Mouse (Mus musculus) layer of hippocampus, adult 2 months (tissue): Measurements from ENCODE around the gene Il17rc. TPM values are rescaled to one million over a fixed set of nuclear protein-coding genes. Genes with fewer than 3 reads are reported as not detected.

Experiments used
- DNase-seq, 2 experiments: peaks; one replicate each; pipeline ENCODE4 v3.0.0; 2022; ENCODE audit warnings: low spot score in 2 of 2
- H3K27ac ChIP-seq: fragments of 200-600 bp; 2 replicates; pipeline ENCODE4 v1.8.1; 2022
- H3K4me3 ChIP-seq: fragments of 200-600 bp; 2 replicates; pipeline ENCODE4 v1.8.1; 2022; ENCODE audit warnings: mild to moderate bottlenecking
- CTCF ChIP-seq: fragments of 200-600 bp; conservative IDR thresholded peaks from 2 replicates; pipeline ENCODE4 v1.8.1; 2022; ENCODE audit warnings: antibody characterized with exemption, mild to moderate bottlenecking, moderate library complexity
- microRNA-seq, 2 experiments: library from miRNA; unstranded; fragments of <30 nt; microRNA quantifications; one replicate each; pipeline ENCODE4 v1.2.0; 2021
- total RNA-seq, 2 experiments: library from RNA; stranded (reverse); gene quantifications; 2 replicates each; pipeline ENCODE4 v1.2.3; 2021

The Il17rc gene
- total RNA-seq, 2 experiments from 2014 or later: 4.7 to 6.3 TPM

DNA sequence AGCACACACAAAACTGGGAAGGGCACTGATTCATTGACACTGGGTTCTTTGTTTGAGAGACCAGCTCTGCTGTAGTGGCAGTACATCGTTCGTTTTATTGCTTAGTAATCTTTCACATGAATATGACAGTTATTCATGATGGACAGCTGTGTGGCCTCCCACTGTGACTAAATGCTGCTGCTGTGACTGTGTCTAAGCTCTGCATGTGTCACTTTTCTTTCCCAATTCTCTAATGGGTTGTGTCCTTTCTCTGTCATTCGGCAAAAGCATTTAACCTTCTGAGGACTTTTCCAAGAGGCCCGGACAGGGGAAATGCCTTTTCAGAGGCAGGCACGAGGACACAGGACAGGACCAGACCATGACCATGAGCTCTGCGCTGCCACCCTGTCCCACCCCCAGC, 42.7 kb downstream of the Il17rc start:
- Histone ChIP-seq H3K4me3 (no peak overlapping the region), H3K27ac (no peak overlapping the region)
- no peak for DNase-seq
- TF ChIP-seq CTCF: no peak

DNA sequence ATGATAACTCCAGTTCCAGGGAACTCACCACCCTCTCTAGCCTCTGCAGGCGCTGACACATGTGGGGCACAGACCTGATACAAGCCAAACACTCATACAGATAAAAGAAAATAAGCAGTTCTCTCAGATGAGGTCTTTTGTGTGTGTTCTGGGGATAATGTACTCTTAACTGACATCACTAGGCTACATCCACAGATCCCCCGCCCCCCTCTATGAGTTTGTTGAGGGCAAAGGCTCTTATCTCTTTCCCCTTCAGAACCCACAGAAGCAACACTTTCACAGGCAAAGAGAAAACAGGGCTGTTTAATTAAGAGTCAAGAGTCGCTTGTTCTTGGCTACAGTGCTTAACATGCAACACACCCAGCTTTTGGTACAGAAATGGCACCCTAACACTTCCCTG, 43.4 kb downstream of the Il17rc start:
- Histone ChIP-seq H3K4me3 (no peak overlapping the region), H3K27ac (no peak overlapping the region)
- DNase-seq: no peak
- no peak for TF ChIP-seq CTCF

DNA sequence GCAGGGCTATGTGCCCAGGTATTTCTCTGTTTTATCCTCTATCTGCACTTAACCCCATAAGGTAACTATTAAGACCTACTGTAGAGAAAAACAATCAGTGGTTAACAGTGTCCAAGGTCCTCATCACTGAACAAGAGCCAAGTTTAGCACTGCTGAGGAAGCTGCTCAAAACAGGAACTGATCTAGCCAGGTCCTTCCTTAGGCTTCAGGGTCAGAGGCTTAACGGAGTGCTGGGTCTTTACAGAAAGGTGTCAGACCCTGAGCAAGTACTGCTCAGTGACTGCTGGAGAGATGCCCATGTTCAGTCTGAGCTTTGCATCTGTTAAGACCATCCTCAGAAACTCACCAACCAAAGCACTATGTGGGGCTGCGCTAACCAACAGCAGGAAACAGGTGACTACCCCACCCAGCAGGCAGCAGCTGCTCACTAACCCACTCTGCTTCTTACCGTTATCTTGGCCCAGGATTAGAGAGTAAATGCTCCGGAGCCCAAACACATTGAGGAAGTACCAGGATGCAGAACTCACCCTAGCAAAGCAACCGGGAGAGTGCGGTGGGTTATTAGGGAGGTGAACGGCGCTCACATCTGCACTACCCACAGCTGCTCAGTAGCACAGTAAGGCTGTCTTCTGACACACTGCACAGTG, 46.3 kb downstream of the Il17rc start:
- no peak for DNase-seq
- Histone ChIP-seq H3K4me3 (no peak overlapping the region), H3K27ac (no peak overlapping the region)
- no peak for TF ChIP-seq CTCF

DNA sequence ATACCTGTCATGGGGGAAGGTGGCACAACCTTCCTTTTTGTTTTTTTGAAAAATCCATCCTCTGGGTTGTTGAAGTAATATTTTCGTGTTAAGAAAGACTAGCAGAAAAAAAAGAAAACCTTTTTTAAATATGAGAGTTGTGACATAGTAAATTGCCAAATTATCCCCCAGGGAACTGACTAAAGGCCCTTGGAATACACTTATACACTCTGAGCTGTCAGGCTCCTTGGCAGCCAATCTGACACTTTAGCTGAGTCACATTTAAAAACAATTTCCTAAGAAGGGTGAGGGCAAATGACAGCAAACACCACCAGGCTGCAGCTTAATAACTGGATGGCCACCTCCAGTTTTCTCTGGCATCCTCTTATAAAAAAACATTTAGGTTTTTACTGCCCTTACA, 51.1 kb downstream of the Il17rc start:
- H3K27ac ChIP-seq: no peak overlapping the region
- DNase-seq: no peak
- H3K4me3 ChIP-seq: no peak overlapping the region
- no peak for TF ChIP-seq CTCF

DNA sequence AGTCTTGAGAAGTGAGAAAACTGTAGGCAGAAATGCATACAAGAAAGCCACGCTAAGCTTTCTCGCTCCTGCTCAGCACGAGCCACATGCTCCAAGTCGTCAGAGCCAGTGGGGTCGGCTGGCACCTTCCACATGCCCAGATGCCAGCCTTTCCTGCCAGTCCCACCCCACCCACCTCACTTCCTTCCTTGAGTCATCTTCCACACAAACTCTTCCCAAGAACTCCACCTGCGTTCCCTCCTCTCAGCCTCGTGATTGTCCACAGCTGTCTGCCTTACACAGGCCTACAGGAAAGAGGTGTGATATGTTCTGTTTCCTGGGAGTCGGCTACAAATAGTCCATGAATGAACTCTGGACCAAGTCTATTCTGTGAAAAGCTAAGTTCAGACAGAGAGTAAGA, 52.2 kb downstream of the Il17rc start:
- DNase-seq: no peak
- no peak for TF ChIP-seq CTCF
- H3K4me3 ChIP-seq: no peak overlapping the region
- no peak overlapping the region for H3K27ac ChIP-seq

DNA sequence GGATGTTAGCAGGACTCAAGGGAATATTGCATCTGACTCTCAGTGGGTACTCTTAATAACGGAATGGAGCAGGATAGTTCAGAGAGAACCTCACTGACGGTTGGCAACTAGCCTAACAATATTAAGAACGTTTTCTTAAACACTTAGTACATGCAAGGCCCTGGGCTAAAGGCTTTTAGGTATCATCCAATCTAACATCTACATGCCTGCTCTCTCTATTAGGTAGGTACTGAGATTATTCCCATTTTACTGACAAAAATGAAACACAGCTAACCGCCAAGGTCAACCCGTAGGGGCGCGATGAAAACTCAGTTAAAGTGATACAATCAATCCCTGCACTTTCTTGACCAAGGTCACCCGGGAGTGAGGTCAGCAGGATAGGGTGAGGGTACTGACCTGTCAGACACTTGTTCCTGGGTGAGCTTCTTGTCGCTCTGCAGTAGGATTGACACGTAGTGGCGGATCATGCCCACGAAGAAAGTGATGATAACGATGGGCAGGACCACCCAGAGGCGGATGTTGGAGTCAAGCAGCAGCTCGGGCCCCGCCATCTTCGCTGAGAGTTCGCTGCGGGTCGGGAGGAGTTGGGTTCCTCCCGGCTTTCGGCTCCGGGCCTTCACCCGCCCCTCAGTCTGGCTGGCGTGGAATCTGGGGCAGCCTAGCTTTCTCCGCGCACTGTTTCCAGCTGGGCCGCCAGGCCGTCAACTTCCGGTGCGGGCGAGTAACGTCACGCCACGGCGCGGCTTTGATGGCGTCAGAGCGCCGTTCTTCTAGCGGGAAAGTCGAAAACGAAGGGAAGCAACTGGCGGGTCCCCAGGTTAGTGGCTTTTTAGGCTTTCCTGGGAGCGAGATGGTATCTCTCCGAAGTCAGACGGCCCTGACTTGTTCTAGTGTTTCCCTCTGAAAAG, 60.0 kb downstream of the Il17rc start, which contains the start of the genes Emc3 and Fancd2:
Gene Emc3, minus strand, starts transcription at position 721 of the 908 bp plus-strand sequence.
Gene Fancd2, plus strand, starts transcription at position 751 of the 908 bp plus-strand sequence.
- peak within 1 kb of the TSS; percentile 73 for H3K4me3 ChIP-seq
- H3K27ac ChIP-seq: peak within 1 kb of the TSS; percentile 92
- peak; percentile 90 to 97 for DNase-seq
- TF ChIP-seq CTCF: no peak; the same call in none of the 2 replicates

DNA sequence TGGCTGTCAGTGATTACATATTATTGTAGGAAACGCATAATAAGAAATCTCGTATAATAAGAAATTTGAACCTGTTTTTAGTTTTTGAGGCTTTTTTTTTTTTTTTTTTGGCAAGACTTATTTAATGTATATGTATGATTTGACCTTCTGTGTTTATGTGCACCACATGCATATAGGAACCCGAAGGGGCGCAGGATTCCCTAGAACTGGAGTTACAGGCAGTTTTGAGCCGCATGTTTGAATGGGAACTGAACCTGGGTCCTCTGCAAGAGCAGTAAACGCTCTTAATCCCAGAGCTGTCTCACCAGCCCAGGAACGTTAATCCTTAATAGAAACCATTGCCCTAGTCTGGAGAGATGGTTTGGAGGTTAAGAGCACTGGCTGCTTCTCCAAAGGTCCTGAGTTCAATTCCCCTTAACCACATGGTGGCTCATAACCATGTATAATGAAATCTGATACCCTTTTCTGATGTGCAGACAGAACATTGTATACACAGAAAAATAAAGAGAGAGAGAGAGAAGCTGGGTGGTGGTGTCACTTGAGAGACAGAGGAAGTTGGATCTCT, 60.7 kb downstream of the Il17rc start:
- no peak overlapping the region for H3K27ac ChIP-seq
- DNase-seq: no peak
- no peak for TF ChIP-seq CTCF
- H3K4me3 ChIP-seq: peak overlapping the region; percentile 73

Small RNA genes lying within 50 kb of the gene (microRNA-seq; reads per million reads assigned to microRNA genes)
- 0 reads per million in 2 experiments for gene Gm23365
- gene Gm24387: 0 reads per million in 2 experiments

Other genes starting within 250 kb of the Il17rc start
- 10 to 100 TPM; 15.0 to 15.6 TPM for gene Mtmr14, start 233.6 kb upstream of the Il17rc start, total RNA-seq
- 10 to 100 TPM; 24.0 to 24.7 TPM for gene Cpne9, start 189.1 kb upstream of the Il17rc start, total RNA-seq
- 10 to 100 TPM; 41.0 to 43.8 TPM for gene Brpf1, start 164.3 kb upstream of the Il17rc start, total RNA-seq
- 10 to 100 TPM in 1 of 2 experiments, 1 to 10 TPM in 1; 9.1 to 10.6 TPM for gene Ogg1, start 144.5 kb upstream of the Il17rc start, total RNA-seq
- gene Camk1, start 127.4 kb upstream of the Il17rc start, total RNA-seq: 10 to 100 TPM; 45.4 to 52.0 TPM
- 10 to 100 TPM; 50.5 to 53.5 TPM for gene Tada3, start 93.5 kb upstream of the Il17rc start, total RNA-seq
- 100 to 1,000 TPM; 308 to 330 TPM for gene Arpc4, start 93.3 kb upstream of the Il17rc start, total RNA-seq
- gene Ttll3, start 82.2 kb upstream of the Il17rc start, total RNA-seq: 10 to 100 TPM; 15.5 to 23.2 TPM
- 10 to 100 TPM; 40.2 to 44.4 TPM for gene Rpusd3, start 52.1 kb upstream of the Il17rc start, total RNA-seq
- not detected for gene Cidec, start 35.7 kb upstream of the Il17rc start, total RNA-seq
- 10 to 100 TPM; 41.9 to 42.3 TPM for gene Jagn1, start 28.9 kb upstream of the Il17rc start, total RNA-seq
- under 1 TPM; 0.22 to 0.46 TPM for gene Il17re, start 12.9 kb upstream of the Il17rc start, total RNA-seq
- gene Creld1, start 11.9 kb downstream of the Il17rc start, total RNA-seq: 100 to 1,000 TPM; 105 to 120 TPM
- gene Prrt3, start 30.5 kb downstream of the Il17rc start, total RNA-seq: 10 to 100 TPM; 53.9 to 59.1 TPM
- gene Emc3, start 60.2 kb downstream of the Il17rc start, total RNA-seq: 10 to 100 TPM; 73.4 to 76.3 TPM
- gene Fancd2, start 60.3 kb downstream of the Il17rc start, total RNA-seq: 1 to 10 TPM; 2.4 to 3.8 TPM
- under 1 TPM; 0.33 to 0.86 TPM for gene Fancd2os, start 129.3 kb downstream of the Il17rc start, total RNA-seq
- gene Brk1, start 133.3 kb downstream of the Il17rc start, total RNA-seq: 100 to 1,000 TPM; 211 to 234 TPM
- gene Vhl, start 152.5 kb downstream of the Il17rc start, total RNA-seq: 10 to 100 TPM; 44.3 to 44.9 TPM
- 10 to 100 TPM; 16.6 to 18.8 TPM for gene Irak2, start 167.0 kb downstream of the Il17rc start, total RNA-seq
- 10 to 100 TPM; 60.4 to 67.8 TPM for gene Tatdn2, start 225.6 kb downstream of the Il17rc start, total RNA-seq
- not detected for gene Ghrl, start 248.5 kb downstream of the Il17rc start, total RNA-seq